Mouse (Mus musculus) cerebral cortex, adult 2 months (tissue): ENCODE results near the gene Cd34.

Source experiments
- WGBS: fragments of 180-500 bp; shearing (Covaris S2); methylation state at CpG from one replicate; pipeline ENCODE4 v1.1.7; 2018; 5-methylcytosine and 5-hydroxymethylcytosine counted together

Gene Cd34

GRCm38 (mm10) chr1:194938715-194939114, at the start of gene Cd34:
Cd34 (plus strand) TSS chr1:194938819.
- WGBS = 3% methylated on average over 26 of the region's 26 CpGs

GRCm38 (mm10) chr1:194894513-194894912, 44.1 kb upstream of the Cd34 start:
- 71% methylated on average over 1 of the region's 1 CpGs for WGBS

GRCm38 (mm10) chr1:194895287-194895686, 43.3 kb upstream of the Cd34 start:
- WGBS = 64% methylated on average over 3 of the region's 3 CpGs

- WGBS = 86% methylated on average over 1 of the region's 1 CpGs
These were observed 36.8 kb upstream of the Cd34 start for GRCm38 (mm10) chr1:194901826-194902225.

- WGBS = 64% methylated on average over 1 of the region's 1 CpGs
These were observed 12.8 kb upstream of the Cd34 start for GRCm38 (mm10) chr1:194925753-194926350.

- 66% methylated on average over 3 of the region's 3 CpGs for WGBS
These were observed 10.7 kb upstream of the Cd34 start for GRCm38 (mm10) chr1:194927887-194928286.

- WGBS = 53% methylated on average over 2 of the region's 2 CpGs
These were observed 9.2 kb upstream of the Cd34 start for GRCm38 (mm10) chr1:194929275-194929971.

GRCm38 (mm10) chr1:194929972-194930355, 8.7 kb upstream of the Cd34 start:
- WGBS = 45% methylated on average over 1 of the region's 1 CpGs

GRCm38 (mm10) chr1:194935351-194935750, 3.3 kb upstream of the Cd34 start:
- 80% methylated on average over 1 of the region's 1 CpGs for whole genome bisulfite sequencing

GRCm38 (mm10) chr1:194943485-194943884, 4.9 kb downstream of the Cd34 start:
- WGBS = 58% methylated on average over 5 of the region's 5 CpGs

GRCm38 (mm10) chr1:194945382-194945781, 6.8 kb downstream of the Cd34 start:
- 42% methylated on average over 2 of the region's 2 CpGs for WGBS

- 85% methylated on average over 1 of the region's 1 CpGs for WGBS
These were observed 7.8 kb downstream of the Cd34 start for GRCm38 (mm10) chr1:194946467-194946866.

GRCm38 (mm10) chr1:194950913-194951312, 12.3 kb downstream of the Cd34 start:
- 32% methylated on average over 2 of the region's 2 CpGs for WGBS

- WGBS = 76% methylated on average over 1 of the region's 1 CpGs
These were observed 14.3 kb downstream of the Cd34 start for GRCm38 (mm10) chr1:194952891-194953290.

GRCm38 (mm10) chr1:194955749-194956148, 17.1 kb downstream of the Cd34 start:
- 54% methylated on average over 2 of the region's 2 CpGs for WGBS

- WGBS = 92% methylated on average over 2 of the region's 2 CpGs
These were observed 18.4 kb downstream of the Cd34 start for GRCm38 (mm10) chr1:194957021-194957420.

GRCm38 (mm10) chr1:194962181-194962580, 23.6 kb downstream of the Cd34 start:
- WGBS = 14% methylated on average over 5 of the region's 5 CpGs

- WGBS = 45% methylated on average over 4 of the region's 4 CpGs
These were observed 33.4 kb downstream of the Cd34 start for GRCm38 (mm10) chr1:194971980-194972379.

- under 1% methylated on average over 42 of the region's 42 CpGs for WGBS
These were observed 37.5 kb downstream of the Cd34 start for GRCm38 (mm10) chr1:194976164-194976516.

- WGBS = 0% methylated on average over 44 of the region's 44 CpGs
These were observed 38.1 kb downstream of the Cd34 start for GRCm38 (mm10) chr1:194976517-194977370.

GRCm38 (mm10) chr1:194977371-194977761, 38.7 kb downstream of the Cd34 start:
- 10% methylated on average over 1 of the region's 1 CpGs for WGBS

- 8% methylated on average over 5 of the region's 5 CpGs for WGBS
These were observed 39.5 kb downstream of the Cd34 start for GRCm38 (mm10) chr1:194977946-194978720.
